Mouse (Mus musculus) hindbrain, embryonic 10.5 days (tissue): ENCODE data around the gene Ipo11. TPM values are rescaled to one million over a fixed set of nuclear protein-coding genes. Genes with fewer than 3 reads are reported as not detected.

Experiments used
- DNase-seq: peaks from one replicate; pipeline ENCODE4 v3.0.0-alpha.2; 2017; ENCODE audit warnings: low spot score
- H3K27ac ChIP-seq: fragments of 300-500 bp; sonication (generic); 2 replicates; pipeline ENCODE4 v1.5.1; 2016; ENCODE audit warnings: mild to moderate bottlenecking, moderate library complexity
- H3K27me3 ChIP-seq: fragments of 300-500 bp; sonication (generic); 2 replicates; pipeline ENCODE4 v1.6.1; 2016; ENCODE audit warnings: mild to moderate bottlenecking; ENCODE audit not compliant: poor library complexity, insufficient read depth, severe bottlenecking
- H3K36me3 ChIP-seq: fragments of 300-500 bp; sonication (generic); 2 replicates; pipeline ENCODE4 v1.6.1; 2016; ENCODE audit warnings: mild to moderate bottlenecking, moderate library complexity
- H3K4me1 ChIP-seq: fragments of 300-500 bp; sonication (generic); replicated peaks from 2 replicates; pipeline ENCODE4 v1.6.1; 2016; ENCODE audit warnings: mild to moderate bottlenecking
- H3K4me3 ChIP-seq: fragments of 300-500 bp; sonication (generic); 2 replicates; pipeline ENCODE4 v1.5.1; 2016; ENCODE audit warnings: mild to moderate bottlenecking, moderate library complexity
- H3K9me3 ChIP-seq: fragments of 300-500 bp; sonication (generic); 2 replicates; pipeline ENCODE4 v1.6.1; 2016; ENCODE audit warnings: mild to moderate bottlenecking, moderate library complexity
- WGBS: fragments of 180-500 bp; shearing (Covaris S2); methylation state at CpG from one replicate; pipeline ENCODE4 v1.1.7; 2016; 5-methylcytosine and 5-hydroxymethylcytosine counted together
- polyA plus RNA-seq: library from polyadenylated mRNA; unstranded; fragments of >200 nt; fragmentation: Nextera tagmentation; extraction: Ambion mirVana; gene quantifications from 2 replicates; pipeline ENCODE4 v1.2.1, GENCODE M21; 2016

Gene Ipo11
- polyA plus RNA-seq, 1 experiment from 2014 or later = 73.7 TPM

DNA sequence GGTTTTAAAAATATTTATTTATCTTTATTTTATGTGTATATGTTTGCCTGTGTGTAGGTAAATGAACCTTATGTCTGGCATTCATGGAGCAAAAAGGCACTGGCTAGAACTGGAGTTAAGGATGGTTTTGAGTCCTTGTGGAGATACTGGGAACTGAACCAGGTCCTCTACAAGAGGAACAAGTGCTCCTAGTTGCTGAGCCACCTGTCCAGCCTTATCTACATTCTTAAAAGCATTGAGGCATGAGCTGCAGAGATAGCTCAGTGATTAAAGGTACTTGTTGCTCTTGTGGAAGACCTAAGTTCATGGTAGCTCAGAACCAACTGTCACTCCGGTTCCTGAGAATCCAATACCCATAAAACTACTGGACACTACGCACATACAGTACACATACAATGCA, 49.4 kb downstream of the Ipo11 start:
- Histone ChIP-seq H3K27ac (no peak overlapping the region), H3K36me3 (peaks cover 54% of the 10 kb centered on the region), H3K4me1 (no peaks in the 10 kb centered on the region), H3K4me3 (no peak overlapping the region), H3K9me3 (no peaks in the 10 kb centered on the region), H3K27me3 (no peaks in the 10 kb centered on the region)
- DNase-seq = no peak
- 95% methylated on average over 2 of the region's 2 CpGs for WGBS

GRCm38 (mm10) chr13:106884249-106884648, 52.5 kb downstream of the Ipo11 start:
- Histone ChIP-seq H3K36me3 (peaks cover 61% of the 10 kb centered on the region), H3K9me3 (no peaks in the 10 kb centered on the region), H3K4me1 (no peaks in the 10 kb centered on the region), H3K4me3 (no peak overlapping the region), H3K27ac (no peak overlapping the region), H3K27me3 (no peaks in the 10 kb centered on the region)
- no peak for DNase-seq
- 88% methylated on average over 4 of the region's 4 CpGs for WGBS

DNA sequence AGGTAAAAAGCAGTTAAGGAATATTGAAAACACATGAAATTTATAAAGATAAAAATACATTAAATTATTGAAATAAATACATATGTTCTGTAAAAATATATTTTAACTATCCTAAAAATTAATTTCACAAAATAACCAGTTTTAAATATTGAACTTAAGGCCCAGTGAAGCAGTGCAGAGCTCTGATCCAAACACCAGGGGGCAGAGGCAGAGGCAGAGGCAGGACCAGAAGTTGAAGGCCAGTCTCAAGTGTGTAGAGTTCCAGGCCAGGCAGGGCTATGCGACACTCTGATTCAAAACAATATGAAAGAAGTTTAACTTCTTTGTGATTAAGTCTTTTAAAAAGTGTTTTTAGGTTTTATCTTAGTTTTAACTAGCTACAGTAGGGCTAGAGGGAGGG, 60.5 kb downstream of the Ipo11 start:
- H3K4me3 ChIP-seq = no peak overlapping the region
- 100% methylated on average over 1 of the region's 1 CpGs for WGBS
- no peaks in the 10 kb centered on the region for H3K4me1 ChIP-seq
- no peaks in the 10 kb centered on the region for H3K27me3 ChIP-seq
- peaks cover 71% of the 10 kb centered on the region for H3K36me3 ChIP-seq
- no peak for DNase-seq
- no peaks in the 10 kb centered on the region for H3K9me3 ChIP-seq
- H3K27ac ChIP-seq = no peak overlapping the region

DNA sequence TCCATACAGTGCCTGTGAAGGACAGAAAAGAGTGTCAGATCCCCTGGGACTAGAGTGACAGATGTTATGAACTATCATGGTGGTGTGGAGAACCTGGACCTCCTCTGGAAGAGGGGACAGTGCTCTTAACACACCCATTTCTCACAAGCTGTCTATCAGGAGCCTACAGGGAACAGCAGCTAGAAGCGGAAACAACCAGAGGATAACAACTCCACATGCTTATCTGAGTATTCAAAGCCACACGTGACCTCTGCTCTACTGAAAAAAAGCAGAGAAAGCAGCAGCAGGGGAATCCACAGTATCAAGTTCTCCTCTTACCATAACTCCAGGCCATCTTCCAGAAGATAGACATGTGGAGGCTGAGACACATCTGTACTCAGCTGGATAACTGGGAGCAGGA, 71.2 kb downstream of the Ipo11 start:
- H3K4me3 ChIP-seq = no peak overlapping the region
- H3K27ac ChIP-seq = no peak overlapping the region
- 0 out of 2 replicates have a peak, but pooled peaks cover 4% of the 10 kb centered on the region for H3K9me3 ChIP-seq
- DNase-seq = no peak
- H3K36me3 ChIP-seq = peaks cover 69% of the 10 kb centered on the region
- 85% methylated on average over 2 of the region's 2 CpGs for WGBS
- no peaks in the 10 kb centered on the region for H3K4me1 ChIP-seq
- no peaks in the 10 kb centered on the region for H3K27me3 ChIP-seq

DNA sequence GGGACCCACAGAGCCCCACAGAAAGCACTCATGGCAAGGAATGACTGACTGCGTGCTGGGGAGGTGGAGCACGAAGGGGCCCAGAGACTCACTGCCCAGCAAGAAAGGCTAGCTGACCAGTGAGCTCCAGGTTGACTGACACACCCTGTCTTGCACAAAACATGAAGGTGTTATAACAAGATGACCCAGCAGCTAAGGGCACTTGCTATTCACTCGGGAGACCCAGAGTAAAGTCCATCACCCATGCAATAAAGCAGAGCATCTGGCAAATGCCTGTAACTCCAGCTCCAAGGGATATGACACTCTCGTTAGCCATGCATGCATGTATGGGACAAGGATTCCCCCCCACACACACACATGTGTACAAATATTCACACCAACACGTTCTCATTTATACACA, 78.0 kb downstream of the Ipo11 start:
- H3K36me3 ChIP-seq = peaks cover 55% of the 10 kb centered on the region
- no peaks in the 10 kb centered on the region for H3K4me1 ChIP-seq
- H3K9me3 ChIP-seq = no peaks in the 10 kb centered on the region
- no peak overlapping the region for H3K4me3 ChIP-seq
- no peaks in the 10 kb centered on the region for H3K27me3 ChIP-seq
- WGBS = 87% methylated on average over 5 of the region's 5 CpGs
- no peak for DNase-seq
- no peak overlapping the region for H3K27ac ChIP-seq

- no peak for DNase-seq
- Histone ChIP-seq H3K27me3 (no peaks in the 10 kb centered on the region), H3K4me3 (no peak overlapping the region), H3K36me3 (peaks cover 51% of the 10 kb centered on the region), H3K27ac (no peak overlapping the region), H3K9me3 (no peaks in the 10 kb centered on the region), H3K4me1 (no peaks in the 10 kb centered on the region)
- 87% methylated on average over 3 of the region's 3 CpGs for WGBS
Observed at GRCm38 (mm10) chr13:106856556-106856955, 80.2 kb downstream of the Ipo11 start.

- Histone ChIP-seq H3K27ac (no peak overlapping the region), H3K4me3 (no peak overlapping the region), H3K9me3 (no peaks in the 10 kb centered on the region), H3K4me1 (no peaks in the 10 kb centered on the region), H3K36me3 (peaks cover 32% of the 10 kb centered on the region), H3K27me3 (no peaks in the 10 kb centered on the region)
- DNase-seq = no peak
Observed at GRCm38 (mm10) chr13:106847534-106847933, 89.2 kb downstream of the Ipo11 start.

DNA sequence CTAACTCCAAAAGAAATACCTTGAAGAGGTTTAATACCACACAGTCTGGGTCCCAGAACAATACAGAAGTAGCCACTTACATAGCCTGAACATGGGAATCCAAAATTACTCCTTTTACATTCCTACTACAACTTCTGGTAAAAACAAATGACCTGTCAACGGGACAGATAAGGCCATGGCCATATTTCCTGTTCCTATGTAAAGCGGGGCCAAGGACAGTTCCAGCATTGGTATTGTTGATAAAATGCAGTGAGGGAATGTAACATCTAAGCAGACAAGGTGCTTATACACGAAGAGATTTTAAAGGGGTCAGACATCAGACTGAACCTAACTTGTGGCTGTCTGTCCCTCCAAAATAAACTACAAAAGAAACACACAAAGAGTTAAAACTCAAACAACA, 91.8 kb downstream of the Ipo11 start:
- H3K9me3 ChIP-seq = no peaks in the 10 kb centered on the region
- WGBS = 85% methylated on average over 3 of the region's 3 CpGs
- peaks cover 44% of the 10 kb centered on the region for H3K36me3 ChIP-seq

DNA sequence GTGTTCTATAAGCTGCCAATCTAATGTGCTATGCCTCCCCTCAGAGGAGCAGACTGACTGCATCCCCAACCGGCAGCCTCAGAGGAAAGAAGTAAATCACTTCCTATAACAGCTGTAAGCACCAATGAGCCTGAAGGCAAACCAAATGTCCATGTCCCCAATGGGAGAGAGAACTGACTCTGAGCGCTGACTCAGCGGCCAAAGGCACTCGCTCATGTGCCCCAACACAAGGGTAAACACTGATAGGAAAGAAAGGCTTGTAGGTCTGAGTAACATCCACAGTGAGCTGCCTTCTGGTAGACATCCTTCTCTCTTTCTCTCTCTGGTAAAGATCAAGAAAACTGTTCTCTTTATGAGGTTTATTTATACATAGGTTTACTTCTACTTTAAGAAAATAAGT, 94.2 kb downstream of the Ipo11 start:
- DNase-seq = no peak

More for the DNA sequence above, 91.8 kb downstream of the Ipo11 start:
- Histone ChIP-seq H3K27me3 (no peaks in the 10 kb centered on the region), H3K4me1 (no peaks in the 10 kb centered on the region), H3K4me3 (no peak overlapping the region), H3K27ac (no peak overlapping the region)
- DNase-seq = no peak

DNA sequence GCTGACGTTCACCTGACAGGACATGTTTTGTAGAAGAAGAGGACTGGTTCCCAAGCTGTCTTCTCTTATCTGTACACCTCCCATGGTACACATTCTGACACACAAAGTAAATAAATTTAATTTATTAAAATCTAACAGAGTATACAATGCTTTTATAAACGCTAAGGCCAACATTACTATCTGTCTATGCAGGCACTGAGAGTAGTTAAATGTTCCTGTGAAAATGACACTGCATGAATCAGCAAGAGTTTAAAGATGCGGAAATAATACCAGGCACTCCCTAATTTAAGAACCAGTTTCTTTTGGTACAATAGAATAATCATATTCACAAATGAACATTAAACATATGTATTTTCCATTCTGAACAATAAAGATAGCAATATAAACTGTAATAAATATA, 98.0 kb downstream of the Ipo11 start:
- no peaks in the 10 kb centered on the region for H3K4me1 ChIP-seq
- 94% methylated on average over 3 of the region's 3 CpGs for WGBS
- H3K36me3 ChIP-seq = peaks cover 42% of the 10 kb centered on the region

More for the DNA sequence above, 94.2 kb downstream of the Ipo11 start:
- Histone ChIP-seq H3K27ac (no peak overlapping the region), H3K4me3 (no peak overlapping the region), H3K9me3 (no peaks in the 10 kb centered on the region), H3K27me3 (no peaks in the 10 kb centered on the region), H3K4me1 (no peaks in the 10 kb centered on the region), H3K36me3 (peaks cover 55% of the 10 kb centered on the region)
- WGBS = 92% methylated on average over 4 of the region's 4 CpGs

DNA sequence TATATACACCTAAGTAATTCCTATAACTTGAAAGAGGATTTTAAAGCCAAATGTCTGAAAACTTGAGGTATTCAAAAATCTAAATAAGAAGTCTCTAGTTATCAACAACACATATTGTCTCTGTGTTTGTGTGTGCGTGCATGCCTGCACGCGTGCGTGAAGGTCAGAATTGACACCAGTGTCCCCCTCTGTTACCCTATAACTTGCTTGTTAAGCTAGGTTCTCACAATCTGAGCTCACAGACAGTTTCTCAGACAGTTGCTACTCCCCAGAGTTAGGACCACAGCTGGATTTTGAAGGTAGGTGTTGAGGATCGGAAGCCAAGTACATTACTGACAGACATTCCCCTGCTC, 100.3 kb downstream of the Ipo11 start:
- no peaks in the 10 kb centered on the region for H3K4me1 ChIP-seq
- H3K27me3 ChIP-seq = no peaks in the 10 kb centered on the region
- no peak overlapping the region for H3K4me3 ChIP-seq
- 87% methylated on average over 5 of the region's 5 CpGs for WGBS
- H3K9me3 ChIP-seq = no peaks in the 10 kb centered on the region
- peaks cover 37% of the 10 kb centered on the region for H3K36me3 ChIP-seq
- H3K27ac ChIP-seq = no peak overlapping the region
- DNase-seq = no peak

More for the DNA sequence above, 98.0 kb downstream of the Ipo11 start:
- Histone ChIP-seq H3K27me3 (no peaks in the 10 kb centered on the region), H3K4me3 (no peak overlapping the region), H3K9me3 (no peaks in the 10 kb centered on the region), H3K27ac (no peak overlapping the region)
- DNase-seq = no peak

- Histone ChIP-seq H3K9me3 (no peaks in the 10 kb centered on the region), H3K4me1 (no peaks in the 10 kb centered on the region), H3K27ac (no peak overlapping the region), H3K36me3 (peaks cover 37% of the 10 kb centered on the region), H3K4me3 (no peak overlapping the region), H3K27me3 (no peaks in the 10 kb centered on the region)
- 78% methylated on average over 15 of the region's 15 CpGs for WGBS
- no peak for DNase-seq
Observed at GRCm38 (mm10) chr13:106835844-106836526, 100.8 kb downstream of the Ipo11 start.

DNA sequence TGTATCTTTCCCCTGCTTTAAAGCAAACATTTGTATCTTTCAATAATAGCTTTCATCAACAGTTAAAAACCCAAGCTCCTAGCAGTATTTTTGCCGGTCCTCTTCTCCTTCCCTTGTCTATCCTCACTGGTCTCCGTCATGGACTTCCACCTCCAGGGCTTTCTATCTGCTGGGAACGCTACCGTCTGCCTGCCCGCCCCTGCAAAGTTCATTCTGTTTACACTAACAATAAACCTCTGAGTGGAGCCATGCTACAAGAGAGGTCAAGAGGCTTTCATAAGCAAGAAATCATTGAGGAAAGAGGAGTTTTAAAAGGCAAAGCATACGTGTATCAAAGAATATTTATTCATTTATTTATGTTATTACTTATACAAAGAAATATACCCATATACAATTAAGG, 106.7 kb downstream of the Ipo11 start:
- WGBS = 59% methylated on average over 6 of the region's 6 CpGs
- H3K9me3 ChIP-seq = no peaks in the 10 kb centered on the region

More for the DNA sequence above, 106.7 kb downstream of the Ipo11 start:
- DNase-seq = no peak
- no peaks in the 10 kb centered on the region for H3K27me3 ChIP-seq
- no peaks in the 10 kb centered on the region for H3K4me1 ChIP-seq
- H3K36me3 ChIP-seq = peaks cover 19% of the 10 kb centered on the region; the same call in 1 of the 2 replicates
- no peak overlapping the region for H3K27ac ChIP-seq
- H3K4me3 ChIP-seq = no peak overlapping the region
